Mouse (Mus musculus) MEL-GATA-1-ER (cell line): ENCODE data around the gene Chrm1.

Experiments used
- DNase-seq: peaks from one replicate; pipeline ENCODE4 v3.0.0-alpha.2; 2012; ENCODE audit warnings: low read depth; ENCODE audit errors: extremely low read depth

The Chrm1 gene

DNA sequence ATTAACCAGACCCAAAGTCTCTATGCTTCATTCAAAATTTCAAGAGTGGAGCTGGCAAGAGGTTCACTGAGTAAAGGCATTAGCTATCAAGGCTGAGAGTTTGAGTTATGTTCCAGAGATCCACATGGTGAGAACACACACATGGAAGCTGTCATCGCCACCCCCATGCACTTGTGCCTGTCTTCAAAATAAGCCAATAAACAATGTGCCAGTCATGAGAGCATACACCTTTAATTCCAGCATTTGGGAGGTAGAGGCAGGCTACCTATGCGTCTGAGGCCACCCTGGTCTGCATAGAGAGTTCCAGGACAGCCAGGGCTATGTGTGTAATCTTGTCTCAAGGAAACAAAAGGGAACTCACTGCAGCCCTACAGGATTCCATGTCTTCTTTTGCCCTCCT, 20.0 kb downstream of the Chrm1 start:
- no peak for DNase-seq

DNA sequence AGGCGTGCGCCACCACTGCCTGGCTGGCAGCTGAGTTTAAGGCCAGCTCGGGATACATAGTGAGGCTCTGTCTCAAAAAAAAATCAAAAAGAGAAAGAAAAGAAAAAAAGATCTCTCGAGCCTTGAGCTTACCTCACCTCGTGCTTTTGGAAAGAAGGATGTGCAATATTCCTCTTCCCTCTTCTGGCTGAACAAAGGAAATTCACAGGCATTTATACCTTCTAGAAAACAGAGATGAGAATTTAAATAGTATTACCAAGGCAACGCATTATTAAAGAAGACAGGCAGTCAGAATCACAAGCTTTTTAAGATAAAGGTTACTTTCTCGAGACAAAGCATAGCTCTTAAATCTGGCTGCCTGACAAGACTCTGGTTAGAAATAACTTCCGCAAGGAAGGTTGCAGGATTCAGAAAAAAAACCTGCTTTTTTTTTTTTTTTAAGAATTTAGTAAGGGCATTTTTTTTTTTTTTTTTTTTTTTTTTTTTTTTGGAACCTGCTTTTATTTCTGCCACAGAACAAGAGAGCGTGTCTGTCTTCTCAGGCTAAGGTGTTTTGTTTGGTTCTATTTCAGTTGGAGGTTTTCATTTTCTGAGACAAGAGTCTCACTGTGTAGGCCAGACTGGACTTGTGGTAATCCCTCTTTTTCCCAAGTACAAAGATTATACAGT, 28.4 kb downstream of the Chrm1 start:
- DNase-seq, result no peak

DNA sequence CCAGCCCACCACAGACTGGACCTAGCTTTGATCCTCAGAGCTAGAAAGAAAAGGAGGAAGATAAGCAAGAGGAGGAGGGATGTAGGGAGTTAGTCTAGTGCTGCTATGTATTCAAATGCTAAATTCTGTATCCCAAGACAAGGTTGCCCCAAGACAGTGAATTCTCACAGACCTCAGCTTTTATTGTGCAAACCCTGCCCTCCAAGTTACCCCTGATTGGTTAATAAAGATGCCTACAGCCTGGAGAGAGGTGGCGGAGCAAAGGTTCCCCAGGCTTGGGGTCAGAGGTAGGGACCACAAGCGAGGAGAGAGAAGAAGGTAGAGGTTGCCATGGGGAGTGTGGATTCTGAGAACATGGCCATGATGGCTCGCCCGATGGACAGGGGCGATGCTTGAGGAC, 29.2 kb downstream of the Chrm1 start:
- DNase-seq, result no peak

DNA sequence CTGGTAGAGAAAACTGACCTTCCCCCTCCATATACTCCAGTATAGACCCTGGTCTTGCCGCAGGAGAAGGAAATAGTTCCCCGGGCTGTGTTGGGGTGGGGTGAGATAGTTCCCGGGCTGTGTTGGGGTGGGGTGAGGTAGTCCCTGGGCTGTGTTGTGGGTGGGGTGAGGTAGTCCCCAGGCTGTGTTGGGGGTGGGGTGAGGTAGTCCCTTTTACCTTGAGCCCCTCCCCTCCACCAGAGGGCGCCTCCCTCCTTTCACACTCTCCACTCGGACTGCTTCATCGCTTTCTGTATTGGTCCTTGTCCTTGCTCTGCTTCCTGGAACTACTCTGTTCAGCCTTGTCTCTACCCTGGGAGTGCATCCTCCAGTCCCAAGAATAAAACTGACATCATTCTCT, 31.7 kb downstream of the Chrm1 start:
- DNase-seq, result no peak

DNA sequence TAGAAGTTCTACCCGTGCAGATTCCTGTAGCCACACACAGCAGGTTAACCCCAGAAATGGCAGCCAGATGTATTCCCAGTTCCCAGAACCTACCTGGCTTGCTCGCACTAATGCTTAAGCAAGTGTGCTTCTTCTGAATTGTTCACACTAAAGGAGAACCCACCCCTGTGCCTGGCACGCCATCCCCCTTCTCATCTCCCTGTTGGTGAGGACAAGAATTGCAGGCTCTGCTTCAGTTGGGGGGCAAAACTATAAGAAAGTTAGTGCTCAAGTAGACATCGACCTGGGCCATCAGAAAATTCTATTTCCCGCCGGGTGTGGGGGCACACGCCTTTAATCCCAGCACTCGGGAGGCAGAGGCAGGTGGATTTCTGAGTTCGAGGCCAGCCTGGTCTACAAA, 36.1 kb downstream of the Chrm1 start:
- DNase-seq, result no peak

DNA sequence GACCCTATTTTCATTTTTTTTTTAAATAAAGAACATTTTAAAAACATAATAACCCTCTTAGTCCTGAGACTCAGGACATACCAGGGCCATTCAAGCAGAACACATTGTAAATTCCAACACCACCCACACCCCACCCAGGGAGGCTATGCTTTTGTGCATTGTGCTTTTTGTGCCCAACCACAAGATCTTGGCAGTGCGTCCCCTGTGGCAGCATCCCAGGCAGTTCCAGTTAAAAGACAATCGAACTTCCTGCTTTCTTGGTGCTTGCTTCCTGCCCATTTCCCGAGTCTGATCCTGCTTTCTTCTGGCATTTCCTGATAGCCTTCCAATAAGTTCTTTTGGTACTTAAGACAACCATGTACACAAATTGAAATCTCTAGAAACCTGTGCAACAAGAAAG, 38.9 kb downstream of the Chrm1 start:
- DNase-seq, result no peak

DNA sequence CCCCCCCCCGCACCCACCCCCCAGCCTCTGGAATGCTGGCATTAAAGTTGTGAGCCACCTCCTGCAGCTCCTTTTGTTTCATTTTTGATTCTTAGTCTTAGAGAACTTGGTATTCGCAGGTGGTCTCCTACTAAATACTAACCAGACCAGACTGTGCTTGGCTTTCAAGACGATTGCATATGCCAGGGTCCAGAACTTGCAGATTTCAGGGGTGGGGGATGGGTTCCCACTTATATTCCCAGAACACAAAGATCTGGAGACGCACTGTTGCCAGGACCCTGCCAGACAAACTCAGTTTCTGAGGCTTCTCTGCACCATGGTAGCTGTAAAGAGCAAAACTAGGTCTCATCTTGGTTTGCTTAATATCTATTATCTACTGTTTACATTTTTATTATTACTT, 40.0 kb downstream of the Chrm1 start:
- DNase-seq, result no peak

DNA sequence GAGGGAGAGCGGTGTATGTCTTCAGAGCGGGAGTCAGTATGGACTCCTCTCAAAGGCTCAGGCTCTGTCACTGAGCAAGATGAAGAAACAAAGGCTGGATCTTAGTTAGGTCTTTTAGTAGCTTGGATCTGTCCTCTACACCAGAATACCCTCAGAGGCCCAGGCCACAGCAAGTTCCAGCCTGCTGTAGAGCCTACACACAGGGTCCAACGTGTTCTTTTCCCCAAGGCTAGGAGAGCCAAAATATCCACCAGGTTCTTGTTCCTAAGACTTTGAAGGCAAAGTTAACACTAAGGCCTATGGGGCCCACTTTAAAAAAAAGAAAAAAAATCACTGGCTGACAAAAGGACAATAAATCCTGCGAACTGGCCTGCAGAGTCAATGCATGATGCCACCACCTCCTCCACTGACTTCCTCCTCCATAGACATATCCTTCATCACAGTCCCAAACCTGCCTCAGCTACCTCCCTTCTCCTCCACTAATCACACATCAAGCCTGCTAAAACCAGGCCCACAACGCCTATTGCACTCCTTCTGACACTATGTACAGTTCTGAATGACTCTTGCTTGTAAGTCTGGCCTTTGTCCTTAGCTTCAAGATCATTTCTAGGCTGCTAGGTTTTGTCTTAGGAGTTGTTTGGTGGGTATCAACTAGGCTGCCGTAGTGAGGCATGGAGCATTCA, 41.6 kb downstream of the Chrm1 start:
- DNase-seq, result no peak

DNA sequence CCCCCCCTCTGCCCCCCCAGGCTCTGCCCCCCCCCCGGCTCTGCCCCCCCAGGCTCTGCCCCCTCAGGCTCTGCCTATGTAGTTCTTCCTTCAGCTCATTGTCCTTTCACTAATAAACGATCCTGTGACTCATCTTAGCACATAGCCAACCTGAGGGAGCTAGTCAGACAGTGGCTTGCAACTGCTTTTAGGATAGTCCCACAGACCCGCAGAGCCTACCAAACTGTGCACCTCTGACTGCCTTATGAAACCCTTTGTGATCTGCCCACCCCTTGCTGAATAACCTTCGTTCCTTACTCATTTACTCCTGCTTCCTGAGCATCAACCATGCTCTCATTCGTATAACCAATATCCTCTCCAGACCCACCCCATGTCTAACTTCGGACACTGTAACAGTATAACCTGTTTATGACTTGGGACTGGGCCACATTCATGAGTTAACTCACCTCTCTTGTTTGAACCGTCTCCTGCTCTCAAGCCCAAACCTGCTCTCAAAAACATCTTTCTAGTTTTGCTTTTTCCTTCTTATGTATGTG, 42.6 kb downstream of the Chrm1 start:
- no peak for DNase-seq

DNA sequence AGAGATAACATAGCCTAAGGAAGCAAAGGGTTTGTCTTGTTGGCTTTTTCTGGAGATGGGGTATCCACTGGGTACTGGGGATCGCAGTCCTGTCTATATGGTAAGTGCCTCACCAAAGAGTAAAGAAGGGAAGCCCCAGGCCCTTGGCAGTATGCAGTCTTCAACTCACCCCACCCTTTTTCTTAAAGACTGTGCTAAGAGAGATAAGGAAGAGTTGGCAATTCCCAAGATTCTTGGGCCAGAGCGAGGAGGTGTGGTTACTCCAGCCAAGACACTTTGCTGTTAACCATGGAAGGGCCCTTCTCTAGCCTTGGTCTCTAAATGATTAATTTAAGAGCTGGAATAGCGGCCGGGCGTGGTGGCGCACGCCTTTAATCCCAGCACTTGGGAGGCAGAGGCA, 43.3 kb downstream of the Chrm1 start:
- DNase-seq, result no peak

DNA sequence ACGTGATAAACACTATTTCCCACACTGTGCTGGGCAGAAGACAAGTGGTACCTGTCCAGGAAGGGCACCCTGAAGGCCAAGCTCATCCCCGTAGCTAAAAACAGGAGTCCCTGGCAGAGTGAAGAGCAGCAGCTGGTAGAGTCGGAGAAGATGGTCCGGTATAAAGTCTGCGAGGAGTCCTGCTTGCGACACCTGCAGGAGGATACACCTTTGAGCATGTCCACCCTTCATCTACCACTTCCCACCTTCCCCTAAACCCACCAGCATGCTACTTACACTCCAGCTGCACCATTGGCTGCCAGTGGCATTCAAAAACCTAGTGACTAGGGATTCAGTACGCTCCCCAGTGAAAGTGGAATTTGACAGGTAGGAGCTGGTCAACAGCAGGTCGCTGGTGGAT, 45.4 kb downstream of the Chrm1 start:
- DNase-seq, result no peak

DNA sequence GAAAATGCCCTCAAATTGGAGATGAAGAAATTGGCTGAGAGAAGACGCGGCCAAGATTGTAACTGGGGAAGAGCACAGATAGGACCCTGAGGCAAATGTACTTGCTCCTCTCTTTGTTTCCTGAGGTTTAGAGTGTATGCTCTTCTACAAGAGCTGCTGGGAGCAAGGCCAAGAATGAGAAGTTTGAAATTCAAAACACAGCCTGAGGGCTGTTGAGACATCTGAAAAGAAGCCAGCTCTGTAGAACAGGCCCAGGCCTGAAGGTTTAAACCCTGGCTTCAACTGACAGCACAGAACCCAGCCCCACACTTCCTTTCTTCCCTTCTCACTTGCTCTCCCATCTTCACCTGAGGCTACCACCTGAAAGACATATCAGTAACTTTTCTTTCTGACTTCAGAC, 46.5 kb downstream of the Chrm1 start:
- DNase-seq, result no peak

DNA sequence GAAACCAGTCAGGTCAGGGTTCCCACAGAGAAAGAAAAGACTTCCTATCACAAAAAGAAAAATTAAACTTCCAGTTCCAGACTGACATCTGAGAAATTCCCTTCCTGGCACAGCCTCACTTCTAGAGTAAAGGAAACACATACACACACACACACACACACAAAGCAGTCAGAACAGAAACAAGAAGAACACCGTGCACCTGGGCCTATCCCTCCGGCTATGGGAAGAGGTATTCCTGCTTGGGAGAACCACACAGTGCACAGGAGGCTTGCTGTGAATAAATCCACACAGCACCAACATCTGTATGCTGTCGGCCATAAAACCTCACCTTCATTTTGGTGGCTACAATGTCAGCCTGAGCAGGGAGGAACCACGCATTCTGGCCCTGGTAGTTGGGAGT, 47.9 kb downstream of the Chrm1 start:
- no peak for DNase-seq

DNA sequence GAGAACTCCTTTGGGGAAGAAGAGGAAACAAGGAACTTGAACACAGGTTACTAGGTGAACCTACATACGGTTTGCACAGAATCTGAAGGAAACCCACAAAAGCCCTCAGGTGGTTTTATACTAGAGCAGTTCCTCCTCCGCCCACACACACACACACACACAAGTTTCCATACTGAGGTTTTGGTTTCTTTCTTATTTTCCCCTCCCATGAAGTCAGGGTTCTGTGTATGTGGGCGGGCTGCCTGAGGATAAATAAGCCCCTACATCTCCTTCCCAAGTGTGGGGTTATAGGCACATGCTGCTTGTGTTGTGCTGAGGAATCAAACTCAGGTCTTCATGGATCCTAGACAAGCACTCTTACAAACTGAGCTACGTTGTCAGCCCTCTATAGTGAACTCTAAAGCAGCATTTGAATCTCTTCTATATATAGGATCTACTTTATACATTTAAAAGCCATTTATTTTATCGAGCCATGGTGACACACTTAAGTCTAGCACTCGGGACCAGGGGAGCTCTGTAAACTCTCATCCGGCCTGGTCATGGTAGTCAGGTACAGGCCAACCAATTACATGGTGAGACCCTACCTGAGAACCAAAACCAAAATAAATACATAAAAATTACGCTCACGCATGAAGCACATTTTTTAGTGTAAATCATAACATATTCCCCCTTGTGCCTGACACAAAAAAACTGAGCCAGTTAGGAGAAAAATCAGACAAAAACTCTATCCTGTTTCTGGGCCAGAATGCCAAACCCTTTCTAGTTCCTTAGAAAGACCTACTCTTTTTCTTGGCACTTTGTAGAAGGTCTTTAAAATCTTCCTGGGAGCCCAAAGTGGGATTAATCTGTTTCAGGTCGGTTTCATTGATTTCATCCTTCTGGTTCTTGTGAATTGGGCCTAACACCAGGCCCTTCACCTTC, 48.6 kb downstream of the Chrm1 start:
- DNase-seq, result no peak

DNA sequence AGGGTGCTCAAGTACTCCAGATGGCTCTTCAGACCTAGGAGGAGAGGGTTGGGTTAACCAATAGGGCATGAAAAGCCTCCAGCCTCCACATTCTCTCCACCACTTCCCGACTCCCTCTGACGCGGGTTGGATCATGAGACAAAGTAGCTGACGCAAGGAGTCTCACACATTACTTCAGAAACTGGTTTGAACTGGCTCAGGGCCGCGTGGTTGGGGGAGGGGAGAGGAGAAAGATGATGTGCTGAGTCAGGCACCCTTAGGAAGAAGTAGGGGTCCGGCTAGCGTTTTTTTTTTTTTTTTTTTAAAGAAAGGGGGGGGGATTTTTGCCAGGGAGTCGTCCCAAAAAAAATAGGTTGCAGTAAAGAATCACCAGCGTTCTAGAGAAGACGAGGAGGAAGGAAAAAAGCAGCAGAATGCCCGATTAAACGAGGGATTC, 49.3 kb downstream of the Chrm1 start:
- DNase-seq, result peak; percentile 83

DNA sequence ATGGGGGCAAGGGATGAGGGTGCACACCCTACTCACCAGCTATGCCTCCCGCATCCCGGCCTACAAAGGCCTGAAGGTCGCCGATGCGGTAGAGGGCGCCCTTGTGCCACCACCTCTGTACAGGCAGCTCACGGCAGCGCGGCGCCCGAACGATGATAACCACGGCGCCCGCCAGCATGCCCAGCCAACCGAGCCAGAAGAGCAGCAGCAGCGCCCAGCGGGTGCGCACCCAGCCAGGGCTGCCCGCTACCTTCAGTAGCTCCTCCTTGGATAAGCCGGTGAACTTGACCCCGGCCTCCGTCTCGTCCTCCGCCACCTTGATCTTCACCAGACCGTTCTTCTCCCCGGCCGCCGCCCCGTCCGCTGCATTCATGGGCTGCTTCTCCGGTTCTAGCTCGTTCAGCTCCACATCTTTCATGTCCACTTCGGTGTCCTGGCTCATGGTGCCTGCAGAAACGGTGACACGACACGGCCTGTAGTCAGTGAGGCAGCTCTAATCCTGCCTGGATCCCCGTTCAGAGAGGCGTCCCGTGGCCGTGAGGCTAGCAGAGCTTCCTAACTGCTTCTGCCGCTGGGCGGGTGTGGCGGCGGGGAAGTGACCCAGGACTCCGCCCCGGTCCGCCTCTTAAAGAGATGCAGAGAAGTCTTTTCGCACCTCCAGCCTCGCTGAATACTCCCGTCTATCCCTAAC, 49.9 kb downstream of the Chrm1 start:
- no peak for DNase-seq

DNA sequence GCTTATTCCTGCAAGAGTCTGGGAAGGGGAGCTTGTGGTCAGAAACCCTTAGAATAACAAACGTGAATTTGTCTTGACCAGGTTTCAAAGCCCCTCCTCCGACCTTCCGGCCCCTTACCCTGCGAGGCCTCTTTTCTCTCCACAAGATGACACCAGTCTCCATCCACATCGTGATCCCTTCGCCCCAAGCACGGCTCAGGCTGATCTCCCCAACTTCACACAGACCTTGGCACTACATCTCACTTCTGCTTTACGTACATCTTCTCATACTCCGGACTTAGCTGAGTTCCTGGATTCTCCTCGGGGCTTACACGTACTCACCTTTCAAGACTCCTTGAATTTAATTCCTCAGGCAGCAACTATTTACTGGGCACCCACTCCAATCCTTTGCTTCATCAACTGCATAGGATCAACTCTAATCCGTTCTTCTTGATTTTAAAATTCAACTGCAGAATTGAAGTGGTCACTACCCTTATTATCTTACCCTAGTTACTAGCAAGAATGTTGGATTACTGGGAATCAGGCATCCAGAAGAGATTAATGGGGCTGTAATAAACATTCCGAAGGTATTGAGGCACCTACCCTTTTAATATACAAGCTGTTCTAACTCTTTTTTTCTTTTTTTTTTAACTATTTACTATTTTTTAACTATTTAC, 50.5 kb downstream of the Chrm1 start:
- DNase-seq, result peak; percentile 75

DNA sequence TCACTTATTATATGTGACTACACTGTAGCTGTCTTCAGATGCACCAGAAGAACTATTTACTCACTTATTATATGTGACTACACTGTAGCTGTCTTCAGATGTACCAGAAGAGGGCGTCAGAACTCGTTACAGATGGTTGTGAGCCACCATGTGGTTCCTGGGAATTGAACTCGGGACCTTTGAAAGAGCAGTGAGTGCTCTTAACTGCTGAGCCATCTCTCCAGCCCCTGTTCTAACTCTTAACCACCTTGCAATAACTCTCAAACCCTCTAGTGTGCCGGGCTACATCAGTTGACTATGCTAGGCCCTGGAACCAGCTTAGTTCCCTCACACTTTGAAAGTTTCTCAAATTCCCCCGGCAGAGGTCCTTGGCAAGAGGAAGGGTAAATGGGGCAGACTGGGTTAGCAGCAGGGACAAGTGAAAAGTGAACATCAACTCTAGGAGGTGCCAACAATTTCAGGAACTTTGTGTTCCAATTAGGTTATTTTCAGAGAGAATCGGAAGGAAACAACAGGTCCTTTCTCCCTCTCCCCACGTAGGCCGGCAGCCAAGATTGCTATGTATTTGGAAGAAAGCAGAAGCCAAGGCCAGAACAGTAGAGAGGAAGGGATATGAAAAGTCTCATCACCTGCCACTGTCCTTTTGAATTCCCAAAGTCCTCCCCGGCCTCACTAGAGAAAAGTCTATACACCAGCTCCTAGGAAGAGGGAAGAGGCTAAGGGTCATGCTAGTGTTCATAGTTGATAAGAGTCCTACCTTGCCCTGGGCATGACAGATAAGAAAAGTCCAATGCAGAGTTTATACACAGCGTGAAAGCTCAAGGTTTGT, 51.3 kb downstream of the Chrm1 start:
- peak; percentile 74 for DNase-seq

DNA sequence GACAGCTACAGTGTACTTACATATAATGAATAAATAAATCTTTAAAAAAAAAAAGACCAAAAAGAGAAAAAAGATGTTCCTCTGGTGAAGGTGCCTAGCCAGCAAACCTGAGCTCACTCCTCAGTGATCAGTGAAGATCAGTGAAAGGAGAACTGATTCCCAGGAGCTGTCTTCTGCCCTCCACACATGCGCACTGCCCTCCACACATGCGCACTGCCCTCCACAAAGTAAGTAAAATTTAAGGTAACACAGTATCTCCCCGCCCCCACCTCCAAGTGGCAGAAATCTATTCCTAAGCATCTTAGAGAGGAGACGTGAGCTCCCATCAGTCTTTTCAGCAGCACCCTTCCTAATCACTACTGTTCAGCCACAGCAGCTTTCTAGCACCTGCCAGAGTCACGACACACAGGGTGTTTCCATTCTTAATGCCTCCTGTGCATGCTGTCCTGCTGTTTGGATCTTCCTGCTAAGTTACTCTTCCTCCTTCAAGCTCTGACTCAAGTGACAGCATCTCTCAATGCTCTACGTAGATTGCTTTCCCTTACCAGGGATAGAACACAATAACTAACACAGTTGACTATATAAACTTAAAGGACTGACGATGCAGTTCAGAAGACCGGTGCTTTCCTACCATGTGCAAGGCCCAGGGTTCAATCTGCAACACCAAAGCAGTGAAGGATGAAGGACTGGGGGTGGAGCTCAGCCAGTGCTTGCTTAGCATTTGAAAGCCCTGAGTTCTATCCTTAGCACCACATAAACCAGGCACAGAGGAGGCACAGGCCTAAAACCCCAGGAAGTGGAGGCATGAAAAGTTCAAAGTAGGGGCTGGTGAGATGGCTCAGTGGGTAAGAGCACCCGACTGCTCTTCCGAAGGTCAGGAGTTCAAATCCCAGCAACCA, 52.5 kb downstream of the Chrm1 start:
- no peak for DNase-seq
